Mouse (Mus musculus) megakaryocyte progenitor cell, adult 5-6 weeks (primary cell): ENCODE results near the gene Nicn1. TPM values are rescaled to one million over a fixed set of nuclear protein-coding genes. Genes with fewer than 3 reads are reported as not detected.
"Not testable (repeated sequence)": the region's sequence is repeated elsewhere in the genome, so short reads cannot be mapped to it uniquely, and the experiment has no call there.

ENCODE experiments used
- ATAC-seq: replicated peaks from 2 replicates; pipeline ENCODE4 v1.8.0; 2016; ENCODE audit warnings: mild to moderate bottlenecking, moderate TSS enrichment, inconsistent platforms; ENCODE audit not compliant: poor library complexity
- total RNA-seq, 2 experiments: library from RNA; stranded (forward) in 1 of 2; stranded (reverse) in 1 of 2; fragments of 157-497, 149-512 nt in 1 of 2; fragments of 200-1000 nt in 1 of 2; gene quantifications; 2 replicates each; pipeline versions ENCODE4 v1.2.3 to v1.2.4; 2015 to 2017

Gene Nicn1
- total RNA-seq, 2 experiments from 2014 or later, result 3.2 to 10.5 TPM

DNA sequence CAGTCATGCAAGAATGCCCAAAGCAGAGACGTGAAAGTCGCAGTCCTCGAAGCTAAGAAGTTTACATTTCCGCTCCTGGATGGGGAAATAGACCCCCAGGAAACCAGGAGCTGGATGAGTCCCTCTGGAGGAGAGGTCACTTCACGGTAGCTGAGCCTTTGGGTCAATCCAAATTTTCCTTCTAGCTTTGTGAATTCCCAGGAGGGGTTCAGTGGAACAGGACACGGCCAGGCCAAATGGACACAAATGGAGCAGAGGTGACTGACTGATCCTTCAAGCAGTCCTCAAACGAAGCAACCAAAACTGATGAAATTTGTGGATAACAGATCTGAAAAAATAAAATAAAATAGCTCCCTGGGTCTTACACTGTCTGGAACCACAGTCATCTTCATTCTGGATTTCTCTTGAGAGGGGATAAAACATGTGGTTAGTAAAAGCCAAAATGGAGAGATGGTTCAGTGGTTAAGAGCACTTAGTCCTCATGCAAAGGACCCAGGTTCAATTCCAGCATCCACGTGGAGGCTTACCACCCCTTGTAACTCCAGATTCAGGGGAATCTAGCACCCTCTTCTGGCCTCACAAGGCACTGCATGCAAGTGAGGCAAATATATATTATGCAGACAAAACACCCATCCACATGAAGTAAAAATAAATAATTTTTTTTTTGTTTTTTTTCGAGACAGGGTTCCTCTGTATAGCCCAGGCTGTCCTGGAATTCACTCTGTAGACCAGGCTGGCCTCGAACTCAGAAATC lies 11.4 kb upstream of the Nicn1 start:
- ATAC-seq, result peak; percentile 92

DNA sequence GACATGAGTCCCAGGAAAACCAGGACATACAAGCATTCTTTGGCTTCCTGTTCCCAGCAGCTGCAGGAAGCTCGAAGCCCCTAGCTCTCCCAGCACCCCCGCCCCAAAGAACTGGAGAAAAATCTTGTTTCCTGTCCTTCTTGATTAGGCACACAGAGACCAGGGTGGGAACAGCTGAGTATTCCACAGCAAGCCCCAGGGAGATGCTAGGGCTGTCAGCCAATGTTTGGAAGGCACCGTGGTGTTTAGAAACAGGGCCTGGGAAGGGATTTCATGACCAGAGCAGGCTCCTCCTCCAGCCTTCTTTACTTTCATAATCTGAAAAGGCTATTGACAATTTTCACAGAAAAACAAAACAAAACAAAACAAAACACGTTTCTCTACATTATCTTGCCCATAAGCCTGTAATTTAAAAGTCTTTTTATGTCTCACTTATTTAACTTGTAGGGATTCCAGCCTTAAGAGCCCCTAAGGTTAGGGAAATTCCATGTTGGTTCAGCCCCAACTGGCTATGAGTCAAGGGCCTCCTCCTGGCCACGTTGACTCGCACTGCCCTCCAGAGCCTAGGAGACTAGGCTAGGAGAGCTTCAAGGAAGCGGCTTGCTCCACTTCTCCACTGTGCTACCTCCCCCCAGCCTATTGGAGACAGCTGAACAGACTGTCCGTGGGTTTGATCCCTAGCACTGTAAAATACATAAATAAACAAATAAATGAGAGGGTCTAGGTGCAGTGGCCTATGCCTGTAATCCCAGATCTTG lies 10.0 kb upstream of the Nicn1 start:
- ATAC-seq, result no peak

DNA sequence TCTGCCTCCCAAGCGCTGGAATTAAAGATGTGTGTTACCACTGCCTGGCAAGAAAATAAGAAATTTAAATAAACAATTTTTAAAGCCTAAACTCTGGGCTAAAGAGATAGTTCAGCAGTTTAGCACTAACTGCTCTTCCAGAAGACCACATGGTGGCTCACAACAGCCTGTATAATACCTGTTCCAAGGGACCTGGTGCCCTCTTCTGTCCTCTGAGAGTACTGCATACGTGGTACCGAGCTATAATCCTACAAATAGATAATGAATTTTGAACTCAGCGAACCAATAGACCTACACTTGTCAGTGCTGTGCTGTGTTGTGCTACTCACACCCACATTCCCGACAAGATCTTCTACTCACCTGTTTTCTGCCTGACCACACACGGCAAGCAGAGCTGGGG lies 5.8 kb upstream of the Nicn1 start:
- peak; percentile 100 for ATAC-seq

DNA sequence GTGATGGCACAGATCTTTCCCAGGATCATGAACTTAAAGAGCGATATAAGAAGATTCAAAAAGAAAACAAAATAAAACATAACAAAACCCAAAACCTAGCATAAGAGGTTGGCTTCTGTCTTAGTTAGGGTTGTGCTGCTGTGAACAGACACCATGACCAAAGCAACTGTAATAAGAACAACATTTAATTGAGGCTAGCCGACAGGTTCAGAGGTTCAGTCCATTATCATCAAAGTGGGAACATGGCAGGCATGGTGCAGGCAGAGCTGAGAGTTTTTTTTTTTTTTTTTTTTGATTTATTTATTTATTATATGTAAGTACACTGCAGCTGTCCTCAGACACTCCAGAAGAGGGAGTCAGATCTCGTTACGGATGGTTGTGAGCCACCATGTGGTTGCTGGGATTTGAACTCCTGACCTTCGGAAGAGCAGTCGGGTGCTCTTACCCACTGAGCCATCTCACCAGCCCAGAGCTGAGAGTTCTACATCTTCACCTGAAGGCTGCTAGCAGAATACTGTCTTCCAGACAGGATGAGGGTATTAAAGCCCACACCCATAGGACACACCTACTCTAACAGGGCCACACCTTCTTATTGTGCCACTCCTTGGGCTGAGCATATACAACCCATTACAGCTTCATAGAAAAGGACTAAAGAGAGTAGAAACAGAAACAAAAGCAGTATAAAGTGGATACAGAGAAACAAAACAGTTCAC lies 2.5 kb upstream of the Nicn1 start:
- not testable (repeated sequence) for ATAC-seq

DNA sequence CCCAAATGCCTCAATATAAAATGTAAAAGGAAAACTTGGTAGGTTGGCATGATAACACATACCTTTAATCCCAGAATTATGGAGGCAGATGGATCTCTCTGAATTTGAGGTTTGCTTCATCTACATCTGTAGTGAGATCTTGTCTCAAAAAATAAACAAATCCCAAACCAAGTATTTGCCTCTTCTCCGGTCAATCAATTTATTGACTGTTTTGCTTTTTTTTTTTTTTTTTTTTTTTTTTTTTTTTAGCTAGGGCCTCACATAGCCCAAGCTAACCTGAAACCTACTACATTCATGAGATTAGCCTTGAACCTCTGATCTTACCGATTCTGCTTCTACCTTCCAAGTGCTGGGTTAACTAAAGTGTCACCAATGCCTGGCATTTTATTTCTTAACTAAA lies 882 bp upstream of the Nicn1 start:
- no peak for ATAC-seq

DNA sequence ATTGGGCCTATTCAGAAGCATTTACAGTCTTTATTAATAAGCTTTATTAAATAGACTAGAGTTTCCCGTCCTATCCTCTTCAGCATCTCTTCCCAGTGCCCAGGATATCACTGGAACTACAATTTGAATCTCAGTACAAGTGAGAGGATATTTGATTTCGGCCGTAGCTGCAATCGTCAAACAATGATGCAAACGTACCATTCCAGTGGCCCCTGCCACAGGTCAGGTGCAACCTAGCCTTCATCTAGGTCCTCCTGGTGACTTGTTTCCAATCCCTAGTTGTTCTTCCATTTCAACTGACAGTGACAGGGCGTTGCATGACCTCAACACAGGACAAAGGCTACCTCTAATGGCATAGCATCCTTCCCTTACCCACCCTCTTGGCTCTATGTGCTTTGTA lies 544 bp downstream of the Nicn1 start:
- no peak for ATAC-seq

DNA sequence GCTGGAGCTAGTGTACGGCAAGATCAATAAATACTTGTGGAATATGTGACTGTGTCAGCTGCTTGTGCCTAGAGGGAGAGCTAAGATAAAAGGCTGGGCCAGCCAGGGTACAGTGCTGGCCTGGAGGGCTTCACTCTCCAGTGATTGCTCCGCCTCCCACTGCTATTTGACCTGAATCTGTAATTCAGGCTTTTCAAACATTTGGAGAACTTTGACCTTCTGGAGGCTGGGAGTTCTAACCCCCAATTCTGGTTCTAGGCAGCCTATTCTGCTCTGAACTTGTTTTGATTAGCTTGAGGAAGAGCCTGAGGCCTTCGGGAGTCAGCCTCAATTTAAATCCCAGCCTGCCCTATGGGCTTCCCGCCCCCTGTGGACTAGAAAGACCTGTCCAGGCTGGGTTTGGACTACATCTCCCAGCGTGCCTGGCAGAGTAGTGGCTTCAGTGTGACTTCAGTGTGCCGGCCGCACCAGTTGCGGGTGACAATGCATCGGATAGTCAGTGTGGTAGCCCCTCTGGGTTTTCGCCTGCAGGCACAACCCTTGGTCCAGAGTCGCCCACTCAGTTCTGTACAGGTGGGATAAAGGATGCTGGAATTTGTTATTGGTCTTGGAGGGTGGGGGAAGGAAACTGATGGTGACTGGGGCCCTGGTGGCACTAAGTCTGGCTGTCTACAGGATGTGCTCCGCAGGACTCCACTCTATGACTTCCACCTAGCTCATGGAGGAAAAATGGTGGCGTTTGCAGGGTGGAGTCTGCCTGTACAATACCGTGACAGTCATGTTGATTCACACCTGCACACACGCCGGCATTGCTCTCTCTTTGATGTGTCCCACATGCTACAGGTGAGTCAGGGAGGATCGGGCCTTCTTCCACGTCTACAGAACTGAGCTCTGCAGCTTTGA lies 6.5 kb downstream of the Nicn1 start, which contains the start of gene Amt:
Gene Amt, plus strand, starts transcription at position 401 of the 903 bp plus-strand sequence.
- ATAC-seq, result no peak

DNA sequence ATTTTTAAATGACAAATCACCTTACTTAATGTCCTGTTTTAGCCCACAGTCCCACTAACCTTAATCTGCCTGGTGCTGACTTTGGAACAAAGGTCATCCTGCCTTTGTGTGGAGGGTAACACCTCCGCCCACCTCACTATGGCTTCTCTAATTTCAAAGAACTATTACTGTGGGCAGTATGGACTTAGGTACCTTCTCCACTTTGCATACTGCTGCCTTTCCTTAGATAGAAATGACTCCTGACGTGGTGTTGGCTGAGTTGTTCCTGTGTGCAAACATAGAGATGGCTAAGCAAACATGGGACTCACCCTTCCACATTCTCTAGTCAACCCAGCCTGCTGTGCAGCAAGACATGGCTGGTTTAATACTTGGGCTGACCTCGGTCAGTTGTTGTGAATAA lies 11.6 kb downstream of the Nicn1 start:
- no peak for ATAC-seq

DNA sequence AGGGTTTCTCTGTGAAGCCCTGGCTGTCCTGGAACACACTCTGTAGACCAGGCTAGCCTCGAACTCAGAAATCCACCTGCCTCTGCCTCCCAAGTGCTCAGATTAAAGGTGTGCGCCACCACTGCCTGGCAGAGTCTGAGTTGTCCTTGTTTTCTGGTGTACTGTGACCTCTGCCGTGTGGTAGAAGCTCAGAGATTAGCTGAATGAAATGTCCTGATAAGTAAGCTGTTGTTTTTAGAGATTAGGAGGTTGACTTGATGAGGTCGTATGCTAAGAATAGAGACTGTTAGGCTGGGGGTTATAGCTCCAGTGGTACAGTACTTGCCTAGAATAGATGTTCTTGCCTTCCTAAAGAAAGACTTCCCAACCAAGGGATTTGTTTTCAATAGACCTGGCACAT lies 14.5 kb downstream of the Nicn1 start:
- ATAC-seq, result no peak

DNA sequence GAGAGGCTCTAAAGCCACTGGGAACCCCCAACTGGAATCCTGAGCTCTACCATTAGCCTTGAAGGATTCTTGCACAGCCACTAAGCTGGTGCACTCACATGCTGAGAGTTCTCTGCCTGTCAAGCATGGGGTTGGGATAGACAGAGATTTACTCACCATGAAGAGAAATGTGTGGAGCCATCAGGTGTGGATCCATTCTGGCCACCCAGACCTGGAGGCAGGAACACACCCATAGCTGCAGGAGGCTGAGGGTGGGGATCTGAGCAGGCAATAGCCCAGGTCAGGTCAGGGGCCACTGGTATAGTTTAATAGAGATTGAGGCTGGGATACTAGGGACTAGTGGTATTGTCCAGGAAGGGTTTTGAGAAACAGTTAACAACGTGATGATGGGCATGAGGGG lies 14.9 kb downstream of the Nicn1 start:
- no peak for ATAC-seq

DNA sequence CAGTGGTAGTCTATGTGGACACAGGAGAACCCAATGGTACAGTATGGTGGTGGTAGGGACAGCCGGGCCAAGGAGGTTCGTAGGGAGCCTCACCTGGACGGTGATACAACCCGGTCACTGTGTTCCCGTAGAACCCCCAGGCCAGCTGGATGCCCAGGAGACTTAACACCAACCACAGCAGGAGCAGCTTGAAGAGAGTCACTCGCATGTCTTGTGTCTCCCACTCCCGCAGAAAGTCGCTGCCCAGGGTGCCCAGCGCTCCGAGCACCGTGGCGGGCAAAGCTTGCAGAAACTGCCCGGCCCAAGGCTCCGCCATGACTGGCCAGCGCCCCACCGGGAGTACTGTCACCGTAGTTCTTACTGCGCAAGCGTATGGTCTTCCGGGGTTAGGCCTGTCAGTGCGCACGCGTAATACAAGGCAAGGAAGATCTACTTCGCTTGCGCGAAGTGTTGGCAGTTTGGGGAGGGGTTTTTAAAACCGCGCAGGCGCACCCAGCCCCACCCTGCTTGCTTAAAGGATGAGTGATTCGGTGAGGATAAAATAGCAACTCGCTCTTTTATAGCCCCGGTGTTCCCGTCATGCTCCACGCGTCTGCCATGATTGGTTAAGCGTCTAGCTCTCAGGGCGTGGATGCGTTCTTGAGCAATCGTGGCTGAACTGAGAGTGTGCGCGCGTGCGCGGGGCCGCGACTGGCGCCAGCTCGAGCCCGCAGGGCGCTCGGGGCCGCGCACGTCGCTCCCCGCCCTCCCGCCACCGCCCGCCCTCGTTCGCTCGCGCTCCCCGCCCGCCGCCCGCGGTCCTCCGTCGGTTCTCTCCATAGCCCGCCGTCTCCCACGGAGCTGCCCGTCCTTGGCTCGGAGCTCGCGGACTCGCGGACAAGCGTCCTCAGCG lies 15.6 kb downstream of the Nicn1 start, which contains the start of the genes Rhoa and Tcta:
Gene Rhoa, plus strand, starts transcription at position 501 of the 892 bp plus-strand sequence.
Gene Tcta, minus strand, starts transcription at position 532 of the 892 bp plus-strand sequence.
- ATAC-seq, result peak; percentile 88

DNA sequence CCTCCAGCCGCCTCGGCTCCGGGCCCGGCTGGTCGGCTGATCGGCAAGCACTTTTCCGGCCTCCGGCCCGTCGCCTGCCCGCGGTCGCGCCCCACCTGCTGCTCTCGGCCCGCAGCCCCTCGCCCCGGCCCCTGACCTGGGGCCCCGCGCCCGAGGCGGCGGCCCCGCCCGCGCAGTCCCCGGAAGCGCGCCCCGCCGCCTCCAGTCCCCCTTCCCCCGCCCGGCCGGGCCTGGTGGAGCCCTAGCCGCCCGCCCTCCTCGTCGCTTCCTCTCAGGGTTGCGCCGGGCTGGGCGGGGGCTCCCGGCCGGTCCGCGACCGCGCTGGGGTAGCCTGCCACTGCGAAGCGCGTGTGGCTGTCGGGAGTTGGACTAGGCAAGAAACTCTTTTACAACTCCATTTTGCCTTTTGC lies 16.3 kb downstream of the Nicn1 start:
- peak; percentile 64 for ATAC-seq

DNA sequence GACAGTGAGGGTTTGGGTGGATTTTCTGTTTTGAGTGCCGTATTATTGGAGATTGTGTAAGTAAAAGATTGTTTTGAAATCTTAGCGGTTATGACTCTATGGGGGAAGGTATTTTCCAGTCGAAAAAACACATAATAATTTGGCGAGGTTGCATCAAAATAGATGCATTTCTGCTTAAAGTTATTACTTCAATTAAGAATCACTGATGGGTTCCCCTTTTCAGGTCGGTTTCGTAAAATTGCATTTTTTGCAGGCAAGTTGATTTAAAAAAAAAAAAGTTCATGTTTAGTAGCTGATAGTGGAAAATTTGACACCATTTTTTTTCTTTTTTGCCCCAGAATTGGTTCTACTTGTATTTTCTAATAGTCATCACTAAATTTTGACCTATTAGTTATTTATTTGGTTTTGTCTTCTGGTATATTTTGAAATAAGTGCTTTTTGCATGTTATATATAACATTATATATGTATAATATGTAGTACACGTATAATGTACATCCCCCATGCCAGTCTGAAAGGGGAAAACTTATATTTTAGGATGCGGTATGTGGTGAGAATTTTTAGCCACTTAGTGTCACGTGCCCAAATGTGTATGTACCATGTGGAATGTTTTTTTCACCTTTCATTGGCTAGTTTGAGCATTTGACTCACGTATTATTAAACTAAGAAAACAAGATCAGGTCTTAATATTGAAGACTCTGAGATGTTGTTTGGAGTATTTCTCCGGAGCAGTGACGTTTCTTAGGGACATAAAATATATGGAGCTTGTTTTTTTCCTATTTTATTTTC lies 17.0 kb downstream of the Nicn1 start:
- no peak for ATAC-seq

DNA sequence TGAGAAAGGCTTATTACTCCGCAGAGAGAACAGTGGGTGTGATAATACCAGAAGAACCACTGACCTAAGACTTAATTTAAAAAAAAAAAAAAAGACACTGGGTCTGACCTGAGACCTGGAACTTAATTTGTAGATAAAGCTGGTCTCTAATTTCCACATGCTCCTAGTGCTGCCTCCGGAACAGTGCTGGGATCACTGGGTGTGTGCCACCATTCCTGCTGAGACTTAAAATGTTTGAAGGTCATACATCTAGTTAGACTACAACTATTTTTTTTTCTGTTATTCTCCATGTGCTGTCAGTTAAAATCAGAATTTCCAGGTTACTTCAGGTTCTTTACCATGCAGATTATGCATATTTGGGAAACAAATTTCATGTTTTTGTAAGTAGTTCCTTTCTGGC lies 17.9 kb downstream of the Nicn1 start:
- ATAC-seq, result no peak

DNA sequence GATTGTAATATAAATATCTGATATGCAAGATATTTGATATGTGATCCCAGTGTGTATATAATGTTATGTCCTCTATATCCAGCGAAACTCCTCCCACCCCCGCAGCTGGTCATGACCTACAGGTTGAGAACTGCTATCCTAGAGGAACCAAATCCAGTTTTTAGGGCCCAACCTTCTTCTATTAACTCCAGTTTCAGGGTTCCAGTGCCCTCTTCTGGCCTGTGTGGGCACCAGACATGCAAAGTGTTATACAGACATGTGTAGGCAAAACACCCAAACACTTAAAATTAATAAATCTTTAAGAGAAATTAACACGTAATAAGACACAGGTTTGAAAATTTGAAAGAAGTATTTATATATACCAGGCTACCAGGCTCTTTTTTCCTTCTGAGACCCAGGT lies 27.3 kb downstream of the Nicn1 start:
- peak; percentile 42 for ATAC-seq

DNA sequence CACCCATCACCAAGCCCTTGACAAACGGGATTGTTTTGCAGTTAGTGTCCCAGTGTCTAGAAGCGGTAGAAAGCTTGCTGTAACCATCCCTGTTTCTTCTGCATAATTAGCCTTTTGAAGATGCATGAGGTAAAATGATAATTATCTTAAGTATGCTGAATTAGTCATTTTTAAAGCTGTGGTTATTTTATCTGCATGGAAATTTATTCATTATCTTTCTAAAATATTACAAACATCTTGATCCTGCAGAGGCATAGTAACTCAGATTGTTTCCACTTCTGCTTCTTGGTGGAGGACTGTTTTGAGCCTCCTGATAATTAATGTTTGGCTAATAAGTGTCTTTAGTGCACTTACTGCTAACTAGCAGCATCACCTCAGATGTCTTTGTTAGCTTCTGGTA lies 28.2 kb downstream of the Nicn1 start:
- no peak for ATAC-seq

DNA sequence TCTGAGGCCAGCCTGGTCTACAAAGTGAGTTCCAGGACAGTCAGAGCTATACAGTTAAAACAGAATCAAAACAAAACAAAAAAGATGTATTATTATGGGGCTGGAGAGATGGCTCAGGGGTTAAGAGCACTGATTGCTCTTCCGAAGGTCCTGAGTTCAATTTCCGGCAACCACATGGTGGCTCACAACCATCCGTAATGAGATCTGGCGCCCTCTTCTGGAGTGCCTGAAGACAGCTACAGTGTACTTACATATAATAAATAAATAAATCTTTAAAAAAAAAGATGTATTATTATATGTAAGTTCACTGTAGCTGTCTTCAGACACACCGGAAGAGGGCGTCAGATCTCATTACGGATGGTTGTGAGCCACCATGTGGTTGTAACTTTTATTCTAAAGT lies 31.8 kb downstream of the Nicn1 start:
- not testable (repeated sequence) for ATAC-seq

DNA sequence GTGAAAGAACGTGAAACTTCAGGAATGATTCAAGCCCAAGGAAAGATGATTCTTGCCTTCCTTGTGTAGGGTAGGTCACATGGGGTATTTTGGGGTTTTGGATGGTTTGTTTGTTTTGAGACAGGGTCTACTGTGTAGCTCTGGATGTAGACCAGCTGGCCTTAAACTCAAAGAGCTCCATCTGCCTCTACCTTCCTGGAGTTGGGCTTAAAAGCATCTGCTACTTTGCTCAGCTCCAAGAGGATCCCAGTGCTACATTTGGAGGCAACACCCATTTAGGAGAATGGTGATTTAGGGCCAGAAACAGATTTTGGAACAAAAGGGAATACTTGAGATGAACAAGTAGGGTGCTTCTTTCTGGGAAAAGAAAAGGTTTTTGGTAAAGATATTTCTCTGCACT lies 34.6 kb downstream of the Nicn1 start:
- ATAC-seq, result no peak

DNA sequence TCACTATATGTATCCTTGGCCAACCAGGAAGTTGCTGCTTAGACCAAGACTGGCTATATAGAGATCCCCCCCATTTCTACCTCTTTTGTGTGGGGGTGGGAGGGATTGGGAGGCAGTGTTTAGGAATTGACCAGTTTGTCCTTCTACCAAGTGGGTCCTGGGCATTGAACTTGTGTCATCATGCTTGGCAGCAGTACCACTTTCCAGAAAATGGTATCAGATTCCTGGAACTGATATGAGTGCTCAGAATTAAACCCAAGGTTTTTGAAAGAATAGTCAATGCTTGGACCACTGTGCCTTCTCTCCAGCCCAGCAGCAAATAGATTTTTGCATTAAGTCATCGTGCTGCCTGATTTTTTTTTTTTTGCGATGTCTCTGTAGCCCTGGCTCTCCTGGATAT lies 35.6 kb downstream of the Nicn1 start:
- no peak for ATAC-seq
